Mouse (Mus musculus): ENCODE data around the gene Thap7.

DNA sequence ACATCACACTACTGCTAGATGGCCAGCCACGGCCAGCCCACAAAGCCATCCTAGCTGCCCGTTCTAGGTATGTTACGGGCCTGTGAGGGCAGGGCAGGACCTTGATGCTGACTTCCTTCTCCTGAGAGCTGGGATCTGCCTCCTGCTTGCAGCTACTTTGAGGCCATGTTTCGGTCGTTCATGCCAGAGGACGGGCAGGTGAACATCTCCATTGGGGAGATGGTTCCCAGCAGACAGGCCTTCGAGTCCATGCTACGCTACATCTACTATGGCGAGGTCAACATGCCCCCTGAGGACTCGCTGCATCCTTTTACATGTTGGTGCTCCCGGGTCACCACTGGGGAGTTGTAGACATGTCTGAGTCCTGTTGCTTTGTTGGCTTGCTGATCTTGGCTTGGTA lies 6.8 kb downstream of the Thap7 start:
- no peak for TF ChIP-seq ZNF384 (IDR thresholded peaks at IDR 0.05; ENCODE audit: low read depth, low read length)
- TF ChIP-seq HCFC1 (IDR thresholded peaks at IDR 0.05; ENCODE audit: borderline replicate concordance, insufficient read depth, low read length) = no peak
- TF ChIP-seq MAFK (IDR thresholded peaks at IDR 0.05; ENCODE audit: insufficient read depth, low read depth, low read length) = no peak
- TF ChIP-seq ZC3H11A (IDR thresholded peaks at IDR 0.05; ENCODE audit: borderline replicate concordance, low read depth, low read length) = no peak
- TF ChIP-seq CHD2 (IDR thresholded peaks at IDR 0.05; ENCODE audit: low read depth, low read length) = no peak

Measured in ES-E14 (cell line).